ENCODE assay signal across 8 mouse cellular contexts in the genomic region with DNA sequence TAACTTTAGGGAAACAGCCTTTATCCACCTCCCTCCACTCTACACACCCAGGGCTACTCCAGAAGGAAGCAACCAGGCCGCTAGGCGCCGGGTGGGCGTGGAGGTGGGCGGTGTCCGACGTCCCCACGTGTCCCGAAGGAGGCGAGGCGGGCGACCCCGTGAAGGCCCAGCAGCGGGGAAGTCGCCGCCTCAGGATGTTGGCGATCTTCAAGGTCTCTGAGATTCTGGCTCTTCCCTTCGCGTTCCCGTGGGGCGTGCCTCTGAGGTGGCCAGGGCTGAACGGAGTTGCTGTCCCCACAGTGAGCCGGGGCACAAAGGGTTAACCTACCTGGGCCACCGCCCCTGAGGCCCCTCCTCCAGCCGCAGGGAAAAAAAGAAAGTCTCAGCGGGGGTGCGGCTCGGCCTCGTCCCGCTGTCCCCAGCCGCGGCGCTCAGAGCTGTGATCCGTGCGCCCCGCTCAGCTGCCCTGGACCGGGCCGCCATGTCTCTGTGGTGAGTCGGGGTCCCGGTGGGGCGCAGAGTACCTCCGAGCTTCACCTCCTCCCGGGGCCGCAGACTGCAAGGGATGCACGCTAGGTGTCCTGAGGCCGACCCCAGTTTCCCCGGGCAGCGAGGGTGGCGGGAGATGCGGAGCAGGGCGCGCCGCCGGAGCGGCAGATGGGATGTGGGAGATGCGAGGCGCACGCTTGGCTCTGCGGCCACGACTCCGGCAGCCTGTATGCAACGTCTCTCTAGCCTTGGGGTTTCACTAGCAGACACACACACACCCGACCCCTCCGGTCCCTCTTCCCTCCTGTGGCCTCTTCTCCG. TPM values are rescaled to one million over a fixed set of nuclear protein-coding genes. Genes with fewer than 3 reads are reported as not detected.
A peak's percentile ranks its signal among the peaks of the same experiment; 100 is the strongest.
DNase-seq lines count a peak whose midpoint lies in the region; ATAC-seq and TF ChIP-seq lines count a peak whose summit lies in the region.

No protein-coding gene starts in this region.

- no peaks in the 10 kb centered on the region for H3K9me3 ChIP-seq in forebrain, embryonic 14.5 days (replicated peaks; ENCODE audit: control insufficient read depth, low read length)
- no peaks in the 10 kb centered on the region for H3K9me3 ChIP-seq in hindbrain, embryonic 13.5 days

- peak overlapping the region; percentile 98 for H3K4me2 ChIP-seq in forebrain, embryonic 14.5 days (ENCODE audit: low read length)
- H3K4me2 ChIP-seq in hindbrain, embryonic 13.5 days, result peak overlapping the region; percentile 98

- no peaks in the 10 kb centered on the region for H3K4me1 ChIP-seq in forebrain, embryonic 14.5 days (ENCODE audit: control insufficient read depth, insufficient read depth, low read length)
- peaks cover 19% of the 10 kb centered on the region for H3K4me1 ChIP-seq in hindbrain, embryonic 13.5 days (replicated peaks)

- 0% methylated on average over 56 of the region's 65 CpGs for WGBS in forebrain, embryonic 14.5 days
- WGBS in hindbrain, embryonic 13.5 days, result under 1% methylated on average over 65 of the region's 65 CpGs

- TF ChIP-seq CTCF in left cerebral cortex, adult 2 months (IDR thresholded peaks at IDR 0.05), result no peak

- H3K9ac ChIP-seq in forebrain, embryonic 14.5 days (ENCODE audit: low read length), result peak overlapping the region; percentile 71
- H3K9ac ChIP-seq in hindbrain, embryonic 13.5 days, result peak overlapping the region; percentile 80

- no peaks in the 10 kb centered on the region for H3K36me3 ChIP-seq in forebrain, embryonic 14.5 days (ENCODE audit: control insufficient read depth, insufficient read depth, low read length)
- no peaks in the 10 kb centered on the region for H3K36me3 ChIP-seq in hindbrain, embryonic 13.5 days

- DNase-seq in MEL-GATA-1-ER (ENCODE audit: extremely low read depth, low read depth), result peak; percentile 10
- peak; percentile 58 for DNase-seq in c-Kit-positive CD71-positive TER-119-negative erythroid progenitor cells, embryonic 14.5 days (ENCODE audit: low read depth)
- peak; percentile 50 for DNase-seq in forebrain, embryonic 14.5 days (ENCODE audit: low spot score)
- peak; percentile 49 to 53 for DNase-seq in left cerebral cortex, adult 2 months (ENCODE audit: extremely low spot score in 1 of 2, low spot score in 2 of 2)
- DNase-seq in lung, postnatal 4 days, result peak; percentile 85
- peak; percentile 80 to 81 for DNase-seq in right cerebral cortex, postnatal 10 days (ENCODE audit: low spot score in 2 of 2)

- peak overlapping the region; percentile 57 for H3K4me3 ChIP-seq in forebrain, embryonic 14.5 days (ENCODE audit: low read depth, low read length)
- H3K4me3 ChIP-seq in hindbrain, embryonic 13.5 days, result peak overlapping the region; percentile 67
- H3K4me3 ChIP-seq in left cerebral cortex, adult 2 months, result peak overlapping the region; percentile 49

- peak; percentile 82 for ATAC-seq in forebrain, embryonic 14.5 days
- ATAC-seq in hindbrain, embryonic 13.5 days (ENCODE audit: low FRiP score), result peak; percentile 78
- ATAC-seq in monocyte, adult 5-6 weeks (replicated peaks; ENCODE audit: insufficient number of reproducible peaks, low FRiP score, low TSS enrichment, poor library complexity, severe bottlenecking), result no peak

- intact Hi-C loops in left cerebral cortex, adult 2 months (cut with DNase I), result no loop called here

- peaks cover 26% of the 10 kb centered on the region for H3K27me3 ChIP-seq in forebrain, embryonic 14.5 days (replicated peaks; ENCODE audit: control insufficient read depth, insufficient read depth, low read length)
- peaks cover 75% of the 10 kb centered on the region for H3K27me3 ChIP-seq in hindbrain, embryonic 13.5 days

- no peak overlapping the region for H3K27ac ChIP-seq in forebrain, embryonic 14.5 days (ENCODE audit: low read depth, low read length)
- H3K27ac ChIP-seq in hindbrain, embryonic 13.5 days, result 0 out of 2 replicates have a peak overlapping the region, but pooled peaks have one; percentile 8
- 0 out of 2 replicates have a peak overlapping the region, but pooled peaks have one; percentile 36 for H3K27ac ChIP-seq in left cerebral cortex, adult 2 months

RNA-seq across cellular contexts. Expression of gene B3gnt7, which starts 0.6 kb away (rescaled TPM):
- polyA plus RNA-seq in forebrain, embryonic 14.5 days (2014; fragmentation: Nextera tagmentation; extraction: Ambion mirVana), result 3.9 and 4.1 TPM in 2 replicates
- 3.7 and 5.0 TPM in 2 replicates for polyA plus RNA-seq in hindbrain, embryonic 13.5 days (2015; fragmentation: Nextera tagmentation; extraction: Ambion mirVana)
- 1 to 10 TPM in 1 of 2 experiments, under 1 TPM in 1; 0.97 to 1.4 TPM for total RNA-seq in left cerebral cortex, adult 2 months (2021)
- total RNA-seq in monocyte, adult 5-6 weeks (2017), result 1.9 to 10.4 TPM (median 2.5 TPM) in 3 replicates

RNA-seq across cellular contexts. Expression of gene Ncl, which starts 55.9 kb away (rescaled TPM):
- 122 and 124 TPM in 2 replicates for polyA plus RNA-seq in forebrain, embryonic 14.5 days (2014; fragmentation: Nextera tagmentation; extraction: Ambion mirVana)
- 219 and 230 TPM in 2 replicates for polyA plus RNA-seq in hindbrain, embryonic 13.5 days (2015; fragmentation: Nextera tagmentation; extraction: Ambion mirVana)
- total RNA-seq in left cerebral cortex, adult 2 months (2021), result 100 to 1,000 TPM; 131 to 133 TPM
- total RNA-seq in monocyte, adult 5-6 weeks (2017), result 271 to 340 TPM (median 288 TPM) in 3 replicates

Comparison
In these comparisons a context has a peak if more than half of its experiments do, and no peak if none do; other contexts are left out.
1. DNase-seq: peak in every context shown above with its lines; median percentile 85 in lung, postnatal 4 days; 80 in right cerebral cortex, postnatal 10 days; 58 in c-Kit-positive CD71-positive TER-119-negative erythroid progenitor cells, embryonic 14.5 days; 51 in left cerebral cortex, adult 2 months; 50 in forebrain, embryonic 14.5 days; 10 in MEL-GATA-1-ER.